Mouse (Mus musculus) liver, embryonic 16.5 days (tissue): ENCODE results near the gene Rpl29. TPM values are rescaled to one million over a fixed set of nuclear protein-coding genes. Genes with fewer than 3 reads are reported as not detected.

Experiments used
- ATAC-seq: fragments of 200-750 bp; cut with Nextera tagmentation; 2 replicates; pipeline ENCODE4 v1.8.0; 2017; ENCODE audit warnings: low read depth, mild to moderate bottlenecking, moderate number of reproducible peaks, moderate library complexity
- H3K27ac ChIP-seq: fragments of 300-500 bp; sonication (generic); 2 replicates; pipeline ENCODE4 v1.5.1; 2014; ENCODE audit warnings: mild to moderate bottlenecking, low read length
- H3K27me3 ChIP-seq: fragments of 300-500 bp; sonication (generic); 2 replicates; pipeline ENCODE4 v1.6.1; 2014; ENCODE audit warnings: low read depth, low read length, mixed read lengths; ENCODE audit not compliant: control insufficient read depth, insufficient read depth
- H3K36me3 ChIP-seq: fragments of 300-500 bp; sonication (generic); 2 replicates; pipeline ENCODE4 v1.6.1; 2014; ENCODE audit warnings: mild to moderate bottlenecking; ENCODE audit not compliant: control insufficient read depth, insufficient read depth
- H3K4me1 ChIP-seq: fragments of 300-500 bp; sonication (generic); 2 replicates; pipeline ENCODE4 v1.6.1; 2014; ENCODE audit warnings: low read depth, low read length, mixed read lengths; ENCODE audit not compliant: control insufficient read depth
- H3K4me2 ChIP-seq: fragments of 300-500 bp; sonication (generic); 2 replicates; pipeline ENCODE4 v1.6.1; 2014; ENCODE audit warnings: low read depth, low read length, mixed read lengths
- H3K4me3 ChIP-seq: fragments of 300-500 bp; sonication (generic); 2 replicates; pipeline ENCODE4 v1.5.1; 2014; ENCODE audit warnings: low read depth, mild to moderate bottlenecking, low read length
- H3K9ac ChIP-seq: fragments of 300-500 bp; sonication (generic); 2 replicates; pipeline ENCODE4 v1.6.1; 2014; ENCODE audit warnings: low read depth, low read length
- H3K9me3 ChIP-seq: fragments of 300-500 bp; sonication (generic); replicated peaks from 2 replicates; pipeline ENCODE4 v1.6.1; 2016; ENCODE audit warnings: low read length; ENCODE audit not compliant: control insufficient read depth
- whole genome bisulfite sequencing: fragments of 180-500 bp; shearing (Covaris S2); extraction: QIAGEN DNeasy Blood & Tissue Kit; methylation state at CpG from one replicate; pipeline ENCODE4 v1.1.7; 2014; ENCODE audit not compliant: insufficient replicate concordance; 5-methylcytosine and 5-hydroxymethylcytosine counted together
- polyA plus RNA-seq: library from polyadenylated mRNA; unstranded; fragments of >200 nt; fragmentation: Nextera tagmentation; extraction: Ambion mirVana; gene quantifications from 2 replicates; pipeline ENCODE4 v1.2.1, GENCODE M21; 2015

The Rpl29 gene
- polyA plus RNA-seq: 452 and 501 TPM in 2 replicates

GRCm38 (mm10) chr9:106429221-106430014 lies at the start of gene Rpl29:
TSS of gene Rpl29 (plus strand) at chr9:106429454.
- H3K4me3 ChIP-seq: peak within 1 kb of the TSS; percentile 75
- under 1% methylated on average over 55 of the region's 55 CpGs for WGBS
- peak within 1 kb of the TSS; percentile 94 for H3K4me2 ChIP-seq
- H3K36me3 ChIP-seq: peaks cover 16% of the 10 kb centered on the region
- ATAC-seq: peak; percentile 88
- H3K9ac ChIP-seq: peak within 1 kb of the TSS; percentile 81
- H3K27ac ChIP-seq: peak within 1 kb of the TSS; percentile 88
- peaks cover 36% of the 10 kb centered on the region for H3K4me1 ChIP-seq
- H3K9me3 ChIP-seq: no peaks in the 10 kb centered on the region
- H3K27me3 ChIP-seq: no peaks in the 10 kb centered on the region

GRCm38 (mm10) chr9:106386181-106386864 lies 42.9 kb upstream of the Rpl29 start:
- Histone ChIP-seq H3K27me3 (no peaks in the 10 kb centered on the region), H3K4me3 (no peak overlapping the region), H3K36me3 (no peaks in the 10 kb centered on the region), H3K9me3 (no peaks in the 10 kb centered on the region), H3K27ac (no peak overlapping the region), H3K4me2 (no peak overlapping the region), H3K9ac (no peak overlapping the region), H3K4me1 (peaks cover 8% of the 10 kb centered on the region)
- 63% methylated on average over 12 of the region's 12 CpGs for WGBS
- no peak for ATAC-seq

- H3K4me2 ChIP-seq: no peak overlapping the region
- ATAC-seq: no peak
- no peak overlapping the region for H3K9ac ChIP-seq
- WGBS: 65% methylated on average over 11 of the region's 11 CpGs
- H3K27ac ChIP-seq: no peak overlapping the region
- no peaks in the 10 kb centered on the region for H3K9me3 ChIP-seq
- H3K4me1 ChIP-seq: peaks cover 18% of the 10 kb centered on the region
- H3K36me3 ChIP-seq: no peaks in the 10 kb centered on the region
- no peak overlapping the region for H3K4me3 ChIP-seq
- H3K27me3 ChIP-seq: no peaks in the 10 kb centered on the region
Observed at GRCm38 (mm10) chr9:106392828-106393527, 36.3 kb upstream of the Rpl29 start.

- Histone ChIP-seq H3K9me3 (no peaks in the 10 kb centered on the region), H3K36me3 (no peaks in the 10 kb centered on the region), H3K4me3 (no peak overlapping the region), H3K27ac (no peak overlapping the region), H3K27me3 (no peaks in the 10 kb centered on the region), H3K9ac (no peak overlapping the region), H3K4me2 (no peak overlapping the region), H3K4me1 (peaks cover 21% of the 10 kb centered on the region)
- no peak for ATAC-seq
- WGBS: 60% methylated on average over 8 of the region's 8 CpGs
Observed at GRCm38 (mm10) chr9:106393548-106393947, 35.7 kb upstream of the Rpl29 start.

GRCm38 (mm10) chr9:106394649-106395602 lies 34.3 kb upstream of the Rpl29 start:
- Histone ChIP-seq H3K27me3 (no peaks in the 10 kb centered on the region), H3K9me3 (no peaks in the 10 kb centered on the region), H3K9ac (no peak overlapping the region), H3K27ac (no peak overlapping the region), H3K4me2 (no peak overlapping the region), H3K36me3 (no peaks in the 10 kb centered on the region), H3K4me3 (no peak overlapping the region), H3K4me1 (peaks cover 35% of the 10 kb centered on the region)
- ATAC-seq: no peak
- 60% methylated on average over 11 of the region's 11 CpGs for WGBS

GRCm38 (mm10) chr9:106397733-106398132 lies 31.5 kb upstream of the Rpl29 start:
- peak overlapping the region; percentile 93 for H3K27ac ChIP-seq

GRCm38 (mm10) chr9:106398667-106399311 lies 30.5 kb upstream of the Rpl29 start:
- peaks cover 65% of the 10 kb centered on the region for H3K4me1 ChIP-seq
- 29% methylated on average over 9 of the region's 9 CpGs for WGBS
- no peaks in the 10 kb centered on the region for H3K27me3 ChIP-seq
- H3K9ac ChIP-seq: peak overlapping the region; percentile 48; the same call in 1 of the 2 replicates
- H3K27ac ChIP-seq: peak overlapping the region; percentile 97
- no peaks in the 10 kb centered on the region for H3K9me3 ChIP-seq
- H3K4me3 ChIP-seq: peak overlapping the region; percentile 13; the same call in 1 of the 2 replicates
- H3K36me3 ChIP-seq: no peaks in the 10 kb centered on the region
- peak; percentile 87 for ATAC-seq
- H3K4me2 ChIP-seq: peak overlapping the region; percentile 63

More at GRCm38 (mm10) chr9:106397733-106398132, 31.5 kb upstream of the Rpl29 start:
- no peak overlapping the region for H3K4me3 ChIP-seq
- H3K9me3 ChIP-seq: no peaks in the 10 kb centered on the region
- H3K27me3 ChIP-seq: no peaks in the 10 kb centered on the region
- H3K4me1 ChIP-seq: peaks cover 61% of the 10 kb centered on the region
- peak overlapping the region; percentile 48 for H3K9ac ChIP-seq
- H3K4me2 ChIP-seq: peak overlapping the region; percentile 44
- 31% methylated on average over 4 of the region's 4 CpGs for WGBS
- H3K36me3 ChIP-seq: no peaks in the 10 kb centered on the region
- ATAC-seq: peak; percentile 44

GRCm38 (mm10) chr9:106399808-106400207 lies 29.4 kb upstream of the Rpl29 start:
- H3K36me3 ChIP-seq: no peaks in the 10 kb centered on the region
- H3K9ac ChIP-seq: no peak overlapping the region
- no peak overlapping the region for H3K4me3 ChIP-seq
- WGBS: 83% methylated on average over 3 of the region's 3 CpGs
- H3K9me3 ChIP-seq: no peaks in the 10 kb centered on the region
- peak overlapping the region; percentile 97 for H3K27ac ChIP-seq
- H3K4me1 ChIP-seq: peaks cover 62% of the 10 kb centered on the region
- ATAC-seq: no peak
- H3K4me2 ChIP-seq: no peak overlapping the region
- no peaks in the 10 kb centered on the region for H3K27me3 ChIP-seq
